Comparison of ENCODE assay signal across 1 mouse cellular context in genomic region chr19:37493378-37493777, GRCm38 (mm10).
TF ChIP-seq lines count a peak whose summit lies in the region.

No protein-coding gene starts in this region.

TF ChIP-seq in MEL, 35 proteins besides CTCF, POLR2A, EP300 and RAD21 (continued from another document):
- TF ChIP-seq KAT2A (conservative IDR thresholded peaks at IDR 0.05; ENCODE audit: low read depth, low read length), result no peak
